Mouse (Mus musculus) C2C12 (cell line): Measurements from ENCODE around the gene Spns2. TPM values are rescaled to one million over a fixed set of nuclear protein-coding genes. Genes with fewer than 3 reads are reported as not detected.
A peak's percentile ranks its signal among the peaks of the same experiment; 100 is the strongest.
"Not testable (repeated sequence)": the region's sequence is repeated elsewhere in the genome, so short reads cannot be mapped to it uniquely, and the experiment has no call there.

Experiments used
- H3K27me3 ChIP-seq: one replicate; pipeline ENCODE4 v1.6.1; 2011; ENCODE audit not compliant: control insufficient read depth, insufficient read depth, insufficient read length
- H3K36me3 ChIP-seq: one replicate; pipeline ENCODE4 v1.6.1; 2011; ENCODE audit not compliant: control insufficient read depth, insufficient read depth
- H3K4me3 ChIP-seq: one replicate; pipeline ENCODE4 v1.5.1; 2011; ENCODE audit warnings: mild to moderate bottlenecking, control low read depth; ENCODE audit not compliant: poor library complexity, insufficient read depth, severe bottlenecking
- H3K79me2 ChIP-seq: one replicate; pipeline ENCODE4 v1.6.1; 2011; ENCODE audit not compliant: control insufficient read depth, insufficient read depth
- H3K79me3 ChIP-seq: one replicate; pipeline ENCODE4 v1.6.1; 2011; ENCODE audit warnings: low read depth, control low read depth
- H3ac ChIP-seq: one replicate; pipeline ENCODE3; 2011; ENCODE audit warnings: low read depth; ENCODE audit not compliant: control insufficient read depth, insufficient read length
- CEBPB ChIP-seq: IDR thresholded peaks from one replicate; pipeline ENCODE4 v1.6.1; 2011; ENCODE audit warnings: low read depth, mild to moderate bottlenecking, control low read depth, moderate library complexity
- CTCF ChIP-seq: IDR thresholded peaks from one replicate; pipeline ENCODE4 v1.5.1; 2011; ENCODE audit not compliant: control insufficient read depth, insufficient read depth, insufficient read length
- FOSL1 ChIP-seq: IDR thresholded peaks from one replicate; pipeline ENCODE4 v1.8.0; 2011; ENCODE audit warnings: mild to moderate bottlenecking, low read length; ENCODE audit not compliant: poor library complexity, insufficient read depth, severe bottlenecking
- MAX ChIP-seq: IDR thresholded peaks from one replicate; pipeline ENCODE4 v1.6.1; 2011; ENCODE audit warnings: mild to moderate bottlenecking, control low read depth
- MYOD1 ChIP-seq: IDR thresholded peaks from one replicate; pipeline ENCODE4 v1.6.1; 2011; ENCODE audit warnings: low read depth; ENCODE audit not compliant: control insufficient read depth, insufficient read length
- MYOG ChIP-seq: IDR thresholded peaks from one replicate; pipeline ENCODE4 v1.6.1; 2011; ENCODE audit not compliant: control insufficient read depth, insufficient read length; ENCODE audit errors: extremely low read depth
- USF1 ChIP-seq: IDR thresholded peaks from one replicate; pipeline ENCODE4 v1.6.1; 2011; ENCODE audit warnings: low read depth, mild to moderate bottlenecking, control low read depth, moderate library complexity
- polyA plus RNA-seq: library from polyadenylated mRNA; unstranded; fragments of >200 nt; fragmentation: generic; extraction: Trizol; gene quantifications from one replicate; pipeline ENCODE4 v1.2.1, GENCODE M21; 2012; ENCODE audit warnings: missing spikeins

Gene Spns2
- polyA plus RNA-seq, 1 experiment = 0.37 TPM

DNA sequence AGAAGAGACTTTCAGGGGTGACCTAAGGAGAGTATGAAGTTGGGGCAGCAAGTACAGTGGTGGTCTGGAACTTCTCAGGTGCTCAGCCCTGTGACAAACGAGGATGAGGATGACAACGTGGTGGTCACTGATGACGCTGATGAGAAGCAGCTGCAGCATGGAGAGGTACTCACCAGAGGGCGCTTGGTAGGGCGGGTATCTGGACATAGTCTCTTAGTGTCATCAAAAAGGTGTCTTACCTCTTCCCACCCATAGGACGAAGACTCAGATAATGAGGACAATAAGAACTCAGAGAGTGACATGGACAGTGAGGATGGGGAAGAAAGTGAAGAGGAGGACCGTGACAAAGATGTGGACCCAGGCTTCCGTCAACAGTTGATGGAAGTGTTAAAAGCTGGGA, 42.2 kb downstream of the Spns2 start:
- Histone ChIP-seq H3K4me3 (no peak overlapping the region), H3K79me2 (peaks cover 56% of the 10 kb centered on the region), H3ac (no peak overlapping the region), H3K79me3 (peaks cover 41% of the 10 kb centered on the region), H3K36me3 (peaks cover 99% of the 10 kb centered on the region), H3K27me3 (no peaks in the 10 kb centered on the region)
- no peak for TF ChIP-seq MYOD1
- no peak for TF ChIP-seq USF1
- no peak for TF ChIP-seq FOSL1
- no peak for TF ChIP-seq MYOG
- TF ChIP-seq CEBPB = no peak
- no peak for TF ChIP-seq MAX
- TF ChIP-seq CTCF = no peak

DNA sequence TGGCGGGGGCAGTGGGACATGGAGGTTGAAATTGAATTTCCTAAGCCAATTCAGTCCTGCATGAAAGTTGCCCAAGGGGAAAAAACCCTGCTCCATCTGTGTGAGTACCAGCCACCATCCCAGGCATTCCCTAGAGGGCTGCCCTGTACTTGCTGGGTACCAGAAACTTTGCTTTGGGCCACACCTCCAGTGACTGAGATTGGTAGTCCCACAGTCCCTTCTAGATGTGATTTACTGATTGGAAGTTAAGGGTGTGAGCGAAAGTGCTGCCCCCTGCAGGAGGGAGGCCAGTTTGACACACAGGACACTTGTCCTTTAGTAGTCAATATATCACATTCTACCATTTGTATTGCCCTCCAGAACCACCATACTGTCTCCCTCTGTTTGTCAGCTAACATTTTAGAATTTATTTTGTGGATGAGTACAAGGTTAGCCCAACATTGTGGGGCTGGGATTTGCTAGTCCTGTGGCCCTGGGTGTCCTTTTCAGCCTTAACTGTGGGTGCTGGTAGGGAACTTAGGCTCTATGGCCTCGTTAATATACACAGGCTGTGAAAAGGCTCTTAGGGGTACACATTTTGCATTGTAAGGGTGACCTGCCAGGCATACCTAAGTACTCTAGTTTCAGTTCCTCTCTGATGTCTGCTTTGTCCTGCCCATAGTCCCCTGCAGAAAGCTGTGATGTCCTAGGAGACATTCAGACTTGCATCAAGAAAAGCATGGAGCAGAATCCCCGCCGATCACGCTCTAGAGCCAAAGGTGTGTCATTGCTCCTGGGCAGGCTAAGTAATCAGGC, 43.2 kb downstream of the Spns2 start:
- Histone ChIP-seq H3K36me3 (peaks cover 96% of the 10 kb centered on the region), H3K4me3 (no peak overlapping the region), H3ac (no peak overlapping the region), H3K27me3 (no peaks in the 10 kb centered on the region), H3K79me2 (peaks cover 65% of the 10 kb centered on the region), H3K79me3 (peaks cover 50% of the 10 kb centered on the region)
- no peak for TF ChIP-seq MYOD1
- no peak for TF ChIP-seq CEBPB
- TF ChIP-seq MYOG = no peak
- no peak for TF ChIP-seq MAX
- no peak for TF ChIP-seq FOSL1
- peak; percentile 52 for TF ChIP-seq CTCF
- TF ChIP-seq USF1 = no peak

DNA sequence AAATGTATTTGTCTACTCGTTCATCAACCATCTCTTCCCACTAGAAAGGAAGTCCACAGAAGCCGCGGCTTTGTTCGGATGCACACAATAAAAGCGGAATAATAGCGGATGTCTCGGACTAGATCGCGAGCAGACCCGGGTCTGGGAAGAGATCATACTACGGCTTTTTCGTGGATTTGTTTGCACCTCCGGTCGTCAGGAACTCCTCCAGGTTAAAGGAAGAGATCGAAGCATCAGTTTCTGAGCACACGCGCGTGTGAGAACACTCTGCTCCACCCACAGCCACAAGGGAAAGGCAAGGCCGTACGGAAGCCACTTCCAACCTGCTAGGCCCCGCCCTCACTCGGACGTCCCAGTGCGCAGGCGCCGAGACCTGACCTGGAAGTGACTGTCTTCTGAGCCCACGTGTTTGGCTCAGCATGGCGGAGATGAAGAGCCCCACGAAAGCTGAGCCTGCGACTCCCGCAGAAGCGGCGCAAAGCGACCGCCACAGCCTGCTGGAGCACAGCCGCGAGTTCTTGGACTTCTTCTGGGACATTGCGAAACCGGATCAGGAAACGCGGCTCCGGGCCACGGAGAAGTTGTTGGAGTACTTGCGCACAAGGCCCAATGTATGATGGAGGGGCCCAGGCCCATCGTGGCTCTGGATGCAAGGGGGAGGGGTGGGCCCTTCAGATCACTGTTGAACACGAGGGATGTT, 48.6 kb downstream of the Spns2 start, which contains the start of gene Mybbp1a:
Mybbp1a (plus strand) TSS at position 391 of the 700 bp plus-strand sequence.
- Histone ChIP-seq H3K36me3 (peaks cover 42% of the 10 kb centered on the region), H3ac (peak within 1 kb of the TSS; percentile 91), H3K27me3 (peaks cover 3% of the 10 kb centered on the region), H3K4me3 (peak within 1 kb of the TSS; percentile 98), H3K79me2 (peaks cover 51% of the 10 kb centered on the region), H3K79me3 (peaks cover 46% of the 10 kb centered on the region)
- TF ChIP-seq MYOD1 = no peak
- peak; percentile 89 for TF ChIP-seq USF1
- no peak for TF ChIP-seq FOSL1
- TF ChIP-seq MAX = peak; percentile 100

DNA sequence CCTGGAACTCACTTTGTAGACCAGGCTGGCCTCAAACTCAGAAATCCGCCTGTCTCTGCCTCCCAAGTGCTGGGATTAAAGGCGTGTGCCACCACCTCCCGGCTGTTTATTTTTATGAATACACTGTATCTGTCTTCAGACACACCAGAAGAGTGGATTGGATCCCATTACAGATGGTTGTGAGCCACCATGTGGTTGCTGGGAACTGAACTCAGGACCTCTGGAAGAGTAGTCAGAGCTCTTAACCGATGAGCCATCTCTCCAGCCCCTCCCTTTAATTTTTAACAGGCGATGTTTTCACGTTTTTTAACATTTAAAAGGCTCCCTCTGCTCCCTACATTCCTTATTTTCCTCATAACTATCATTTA, 49.1 kb downstream of the Spns2 start:
- H3ac ChIP-seq = not testable (repeated sequence)
- H3K79me2 ChIP-seq = peaks cover 46% of the 10 kb centered on the region

DNA sequence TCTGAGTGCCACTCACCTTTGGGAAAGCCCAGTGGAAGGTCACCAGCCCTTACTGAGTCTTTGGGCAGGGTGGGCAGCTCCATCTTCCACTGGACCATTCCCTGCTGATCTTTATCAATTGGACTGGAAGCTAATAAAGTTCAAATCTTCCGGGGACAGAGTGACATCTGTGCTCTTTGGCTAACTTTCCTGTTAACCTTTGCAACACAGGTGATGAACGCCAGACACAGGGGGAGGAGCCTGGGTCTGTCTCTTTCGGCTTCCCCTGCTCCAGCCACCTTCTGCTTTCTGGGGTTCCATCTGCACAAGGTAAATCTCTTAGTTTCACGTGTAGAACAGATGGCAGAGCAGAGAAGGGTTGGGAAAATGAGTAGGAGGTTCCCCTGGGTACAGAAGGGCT, 51.3 kb downstream of the Spns2 start:
- Histone ChIP-seq H3K36me3 (peaks cover 15% of the 10 kb centered on the region), H3K4me3 (no peak overlapping the region), H3K79me2 (peaks cover 24% of the 10 kb centered on the region), H3K27me3 (peaks cover 8% of the 10 kb centered on the region), H3K79me3 (peaks cover 22% of the 10 kb centered on the region), H3ac (no peak overlapping the region)
- TF ChIP-seq CTCF (no peak), MYOG (no peak), FOSL1 (no peak), CEBPB (no peak), MYOD1 (no peak), USF1 (no peak), MAX (no peak)

More for the DNA sequence above, 49.1 kb downstream of the Spns2 start:
- Histone ChIP-seq H3K4me3 (peak overlapping the region; percentile 98), H3K79me3 (peaks cover 42% of the 10 kb centered on the region), H3K36me3 (peaks cover 36% of the 10 kb centered on the region)
- not testable (repeated sequence) for H3K27me3 ChIP-seq
